Mouse (Mus musculus): ENCODE measurements around the gene Kalrn. TPM values are rescaled to one million over a fixed set of nuclear protein-coding genes. Genes with fewer than 3 reads are reported as not detected.
A peak's percentile ranks its signal among the peaks of the same experiment; 100 is the strongest.

Gene Kalrn
- polyA plus RNA-seq, 1 experiment from 2014 or later, result 16.8 TPM

GRCm38 (mm10) chr16:34388871-34389270 is 184.5 kb downstream of the Kalrn start:
- no peaks in the 10 kb centered on the region for H3K9me3 ChIP-seq (ENCODE audit: control insufficient read depth, low read length)
- no peak overlapping the region for H3K27ac ChIP-seq (ENCODE audit: low read depth, low read length)
- no peaks in the 10 kb centered on the region for H3K27me3 ChIP-seq (ENCODE audit: control insufficient read depth, insufficient read depth, low read length)
- no peak overlapping the region for H3K4me2 ChIP-seq
- no peak overlapping the region for H3K9ac ChIP-seq (ENCODE audit: low read length)
- ATAC-seq (ENCODE audit: low FRiP score) (no peak), DNase-seq (ENCODE audit: low spot score, missing footprints) (no peak)
- no peaks in the 10 kb centered on the region for H3K36me3 ChIP-seq (ENCODE audit: control insufficient read depth, insufficient read depth, low read length)
- no peak overlapping the region for H3K4me3 ChIP-seq (ENCODE audit: low read depth, low read length)
- WGBS, result 92% methylated on average over 6 of the region's 6 CpGs
- H3K4me1 ChIP-seq (ENCODE audit: control insufficient read depth, insufficient read depth, low read length), result peaks cover 3% of the 10 kb centered on the region

GRCm38 (mm10) chr16:34385065-34385464 is 188.3 kb downstream of the Kalrn start:
- Histone ChIP-seq H3K27me3 (ENCODE audit: control insufficient read depth, insufficient read depth, low read length) (no peaks in the 10 kb centered on the region), H3K27ac (ENCODE audit: low read depth, low read length) (no peak overlapping the region), H3K9me3 (ENCODE audit: control insufficient read depth, low read length) (no peaks in the 10 kb centered on the region), H3K36me3 (ENCODE audit: control insufficient read depth, insufficient read depth, low read length) (no peaks in the 10 kb centered on the region), H3K9ac (ENCODE audit: low read length) (no peak overlapping the region), H3K4me2 (no peak overlapping the region), H3K4me1 (ENCODE audit: control insufficient read depth, insufficient read depth, low read length) (peaks cover 3% of the 10 kb centered on the region), H3K4me3 (ENCODE audit: low read depth, low read length) (no peak overlapping the region)
- ATAC-seq (ENCODE audit: low FRiP score) (no peak), DNase-seq (ENCODE audit: low spot score, missing footprints) (no peak)
- 92% methylated on average over 8 of the region's 8 CpGs for WGBS

GRCm38 (mm10) chr16:34382992-34383391 is 190.3 kb downstream of the Kalrn start:
- H3K27me3 ChIP-seq (ENCODE audit: control insufficient read depth, insufficient read depth, low read length), result no peaks in the 10 kb centered on the region
- H3K4me3 ChIP-seq (ENCODE audit: low read depth, low read length), result no peak overlapping the region
- H3K36me3 ChIP-seq (ENCODE audit: control insufficient read depth, insufficient read depth, low read length), result no peaks in the 10 kb centered on the region
- H3K9me3 ChIP-seq (ENCODE audit: control insufficient read depth, low read length), result no peaks in the 10 kb centered on the region
- H3K9ac ChIP-seq (ENCODE audit: low read length), result no peak overlapping the region
- no peak overlapping the region for H3K4me2 ChIP-seq
- no peaks in the 10 kb centered on the region for H3K4me1 ChIP-seq (ENCODE audit: control insufficient read depth, insufficient read depth, low read length)
- ATAC-seq (ENCODE audit: low FRiP score) (no peak), DNase-seq (ENCODE audit: low spot score, missing footprints) (no peak)
- H3K27ac ChIP-seq (ENCODE audit: low read depth, low read length), result no peak overlapping the region
- 85% methylated on average over 4 of the region's 4 CpGs for WGBS

GRCm38 (mm10) chr16:34376166-34376857 is 197.0 kb downstream of the Kalrn start:
- WGBS, result 86% methylated on average over 12 of the region's 12 CpGs
- no peak overlapping the region for H3K4me2 ChIP-seq
- no peak overlapping the region for H3K9ac ChIP-seq (ENCODE audit: low read length)
- no peak overlapping the region for H3K4me3 ChIP-seq (ENCODE audit: low read depth, low read length)
- no peaks in the 10 kb centered on the region for H3K36me3 ChIP-seq (ENCODE audit: control insufficient read depth, insufficient read depth, low read length)
- no peaks in the 10 kb centered on the region for H3K4me1 ChIP-seq (ENCODE audit: control insufficient read depth, insufficient read depth, low read length)
- ATAC-seq (ENCODE audit: low FRiP score) (no peak), DNase-seq (ENCODE audit: low spot score, missing footprints) (no peak)
- no peaks in the 10 kb centered on the region for H3K9me3 ChIP-seq (ENCODE audit: control insufficient read depth, low read length)
- no peak overlapping the region for H3K27ac ChIP-seq (ENCODE audit: low read depth, low read length)
- H3K27me3 ChIP-seq (ENCODE audit: control insufficient read depth, insufficient read depth, low read length), result no peaks in the 10 kb centered on the region

- H3K4me3 ChIP-seq (ENCODE audit: low read depth, low read length), result no peak overlapping the region
- ATAC-seq (ENCODE audit: low FRiP score) (no peak), DNase-seq (ENCODE audit: low spot score, missing footprints) (no peak)
- H3K27me3 ChIP-seq (ENCODE audit: control insufficient read depth, insufficient read depth, low read length), result no peaks in the 10 kb centered on the region
- no peaks in the 10 kb centered on the region for H3K9me3 ChIP-seq (ENCODE audit: control insufficient read depth, low read length)
- WGBS, result 71% methylated on average over 4 of the region's 4 CpGs
- H3K4me2 ChIP-seq, result no peak overlapping the region
- H3K9ac ChIP-seq (ENCODE audit: low read length), result no peak overlapping the region
- no peaks in the 10 kb centered on the region for H3K4me1 ChIP-seq (ENCODE audit: control insufficient read depth, insufficient read depth, low read length)
- no peak overlapping the region for H3K27ac ChIP-seq (ENCODE audit: low read depth, low read length)
- H3K36me3 ChIP-seq (ENCODE audit: control insufficient read depth, insufficient read depth, low read length), result no peaks in the 10 kb centered on the region
Measured at GRCm38 (mm10) chr16:34373519-34373918, 199.8 kb downstream of the Kalrn start.

GRCm38 (mm10) chr16:34372103-34372741 is 201.1 kb downstream of the Kalrn start:
- Histone ChIP-seq H3K4me1 (ENCODE audit: control insufficient read depth, insufficient read depth, low read length) (no peaks in the 10 kb centered on the region), H3K27ac (ENCODE audit: low read depth, low read length) (no peak overlapping the region), H3K27me3 (ENCODE audit: control insufficient read depth, insufficient read depth, low read length) (no peaks in the 10 kb centered on the region), H3K4me2 (no peak overlapping the region), H3K9me3 (ENCODE audit: control insufficient read depth, low read length) (no peaks in the 10 kb centered on the region), H3K9ac (ENCODE audit: low read length) (no peak overlapping the region), H3K4me3 (ENCODE audit: low read depth, low read length) (no peak overlapping the region), H3K36me3 (ENCODE audit: control insufficient read depth, insufficient read depth, low read length) (no peaks in the 10 kb centered on the region)
- ATAC-seq (ENCODE audit: low FRiP score) (no peak), DNase-seq (ENCODE audit: low spot score, missing footprints) (no peak)
- 83% methylated on average over 15 of the region's 15 CpGs for WGBS

DNA sequence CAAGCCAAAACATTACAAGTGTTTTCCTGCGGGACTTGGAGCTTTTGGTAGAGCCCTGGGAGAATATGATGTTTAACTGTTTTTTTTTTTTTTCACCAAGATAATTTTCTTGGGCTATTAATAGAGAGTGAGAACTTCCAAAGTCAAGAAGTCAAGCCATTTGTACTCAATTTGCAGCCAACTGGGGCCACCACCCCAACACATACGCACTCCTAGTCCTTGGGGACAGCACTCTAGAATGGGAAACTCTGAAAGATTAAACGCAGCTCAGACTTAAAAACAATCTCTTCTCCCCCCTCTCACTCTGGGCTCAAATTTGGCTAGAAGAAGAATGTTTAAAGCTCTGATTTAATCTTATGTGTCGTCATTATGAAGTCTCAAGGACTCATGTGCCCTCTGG is 214.1 kb downstream of the Kalrn start:
- Histone ChIP-seq H3K27ac (ENCODE audit: low read depth, low read length) (no peak overlapping the region), H3K4me3 (ENCODE audit: low read depth, low read length) (no peak overlapping the region), H3K27me3 (ENCODE audit: control insufficient read depth, insufficient read depth, low read length) (no peaks in the 10 kb centered on the region), H3K36me3 (ENCODE audit: control insufficient read depth, insufficient read depth, low read length) (no peaks in the 10 kb centered on the region), H3K9ac (ENCODE audit: low read length) (no peak overlapping the region), H3K9me3 (ENCODE audit: control insufficient read depth, low read length) (no peaks in the 10 kb centered on the region), H3K4me2 (no peak overlapping the region), H3K4me1 (ENCODE audit: control insufficient read depth, insufficient read depth, low read length) (no peaks in the 10 kb centered on the region)
- no peak for ATAC-seq (ENCODE audit: low FRiP score)
- peak; percentile 60 for DNase-seq (ENCODE audit: low spot score, missing footprints)
- 89% methylated on average over 4 of the region's 4 CpGs for WGBS

DNA sequence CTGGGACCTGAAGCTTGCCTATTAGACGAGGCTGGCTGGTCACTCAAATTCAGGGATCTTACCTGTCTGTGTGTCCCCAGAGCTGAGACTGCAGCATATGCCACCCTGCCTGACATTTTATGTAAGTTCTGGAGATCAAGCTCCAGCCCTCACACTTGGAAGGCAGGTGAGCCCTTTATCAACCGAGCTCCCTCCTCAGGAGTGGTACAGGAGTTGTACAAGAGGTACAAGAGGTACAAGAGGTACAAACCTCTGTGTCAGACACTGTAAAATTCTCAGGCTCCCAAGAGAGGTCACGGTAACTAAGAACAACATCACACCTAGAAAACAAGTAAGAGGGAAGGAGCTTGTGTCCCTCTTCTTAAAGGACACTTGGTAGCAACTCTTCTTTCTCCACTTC is 217.8 kb downstream of the Kalrn start:
- no peaks in the 10 kb centered on the region for H3K36me3 ChIP-seq (ENCODE audit: control insufficient read depth, insufficient read depth, low read length)
- no peaks in the 10 kb centered on the region for H3K27me3 ChIP-seq (ENCODE audit: control insufficient read depth, insufficient read depth, low read length)
- no peaks in the 10 kb centered on the region for H3K9me3 ChIP-seq (ENCODE audit: control insufficient read depth, low read length)
- DNase-seq (ENCODE audit: low spot score, missing footprints), result no peak
- WGBS, result 85% methylated on average over 3 of the region's 3 CpGs
- H3K4me1 ChIP-seq (ENCODE audit: control insufficient read depth, insufficient read depth, low read length), result no peaks in the 10 kb centered on the region
- H3K27ac ChIP-seq (ENCODE audit: low read depth, low read length), result no peak overlapping the region
- H3K4me2 ChIP-seq, result no peak overlapping the region
- no peak overlapping the region for H3K4me3 ChIP-seq (ENCODE audit: low read depth, low read length)
- ATAC-seq (ENCODE audit: low FRiP score), result no peak
- no peak overlapping the region for H3K9ac ChIP-seq (ENCODE audit: low read length)

GRCm38 (mm10) chr16:34354042-34354441 is 219.3 kb downstream of the Kalrn start:
- H3K27me3 ChIP-seq (ENCODE audit: control insufficient read depth, insufficient read depth, low read length), result no peaks in the 10 kb centered on the region
- H3K36me3 ChIP-seq (ENCODE audit: control insufficient read depth, insufficient read depth, low read length), result no peaks in the 10 kb centered on the region
- DNase-seq (ENCODE audit: low spot score, missing footprints), result no peak
- no peak for ATAC-seq (ENCODE audit: low FRiP score)
- no peak overlapping the region for H3K4me3 ChIP-seq (ENCODE audit: low read depth, low read length)
- H3K4me1 ChIP-seq (ENCODE audit: control insufficient read depth, insufficient read depth, low read length), result no peaks in the 10 kb centered on the region
- H3K9ac ChIP-seq (ENCODE audit: low read length), result no peak overlapping the region
- no peak overlapping the region for H3K27ac ChIP-seq (ENCODE audit: low read depth, low read length)
- no peaks in the 10 kb centered on the region for H3K9me3 ChIP-seq (ENCODE audit: control insufficient read depth, low read length)
- no peak overlapping the region for H3K4me2 ChIP-seq
- WGBS, result 90% methylated on average over 3 of the region's 3 CpGs

Measured in midbrain, embryonic 11.5 days (tissue).